Mouse (Mus musculus) frontal cortex, postnatal 25 days (tissue): ENCODE measurements around the gene Tnfaip8l3.
A peak's percentile ranks its signal among the peaks of the same experiment; 100 is the strongest.
"Not testable (repeated sequence)": the region's sequence is repeated elsewhere in the genome, so short reads cannot be mapped to it uniquely, and the experiment has no call there.

ENCODE experiments used
- DNase-seq, 2 experiments: peaks; one replicate each; pipeline ENCODE4 v3.0.0; 2022; ENCODE audit warnings: low spot score in 2 of 2

Gene Tnfaip8l3

DNA sequence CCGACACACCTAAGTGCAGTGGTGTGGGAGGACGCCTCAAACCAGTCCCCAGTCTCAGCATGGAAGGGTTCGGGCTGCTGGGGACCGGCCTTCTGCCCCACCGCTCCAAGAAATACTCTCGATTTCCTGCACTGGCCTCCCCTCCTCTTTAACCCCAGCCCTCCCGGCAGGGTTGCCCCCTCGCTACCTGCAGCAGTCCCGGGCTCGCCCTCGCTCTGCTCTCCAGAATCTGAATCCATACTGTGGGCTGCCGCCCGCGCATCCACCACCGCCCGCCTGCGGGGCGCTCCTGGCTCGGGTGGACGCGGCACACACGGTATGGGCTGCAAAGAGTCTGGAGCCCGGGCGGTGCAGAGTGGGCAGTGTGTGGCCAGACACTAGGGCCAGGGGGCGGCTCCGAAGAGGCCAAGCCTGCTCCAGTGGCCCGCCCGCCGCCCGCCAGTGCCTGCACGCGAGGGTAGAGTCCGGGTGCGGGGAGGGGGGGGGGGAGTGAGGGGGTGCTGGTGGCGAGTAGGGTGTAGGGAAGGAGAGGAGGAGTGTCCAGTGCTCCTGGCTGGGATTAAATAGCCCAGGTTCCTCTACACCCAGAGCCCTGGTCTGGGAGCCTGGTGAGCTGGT lies at the start of gene Tnfaip8l3:
TSS of gene Tnfaip8l3 (minus strand) at position 357 of the 618 bp plus-strand sequence.
- DNase-seq = no peak

DNA sequence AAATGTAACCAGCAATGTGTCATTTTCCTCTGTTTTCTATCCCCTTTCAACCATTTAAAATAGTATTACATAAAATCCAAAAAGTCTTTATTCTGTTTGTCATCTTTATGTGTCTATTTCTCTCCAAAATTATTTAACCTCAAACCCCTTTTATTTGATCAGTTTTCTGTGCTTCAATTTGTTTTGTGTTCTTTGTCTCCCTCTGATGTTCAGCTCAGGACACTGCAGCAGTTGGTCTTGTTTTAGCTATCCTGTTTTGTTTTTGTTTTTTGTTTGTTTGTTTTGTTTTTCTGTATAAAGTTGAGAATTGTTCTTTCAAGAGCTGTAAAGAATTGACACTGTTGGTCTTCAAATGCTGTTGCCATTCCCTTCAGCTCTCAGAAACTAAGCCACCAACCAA lies 44.5 kb upstream of the Tnfaip8l3 start:
- peak in 1 of 2 experiments; percentile 10 for DNase-seq

DNA sequence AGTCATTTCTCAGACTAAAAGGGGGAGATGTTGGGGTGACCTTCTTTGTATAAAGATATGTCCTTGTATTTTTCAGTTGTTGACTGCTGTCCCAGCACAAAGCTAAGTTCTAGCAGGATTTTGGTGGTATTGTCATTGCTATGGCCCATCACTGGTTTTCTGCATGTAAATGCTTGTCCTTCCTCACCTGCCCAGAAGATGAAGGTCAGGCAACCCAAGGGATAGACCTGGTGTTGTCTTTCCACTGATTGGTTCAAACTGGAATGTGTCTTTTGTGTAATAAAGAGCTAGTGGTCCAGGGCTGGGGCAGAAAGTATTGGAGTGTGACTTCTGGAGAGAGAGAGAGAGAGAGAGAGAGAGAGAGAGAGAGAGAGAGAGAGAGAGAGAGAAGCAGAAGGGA lies 30.4 kb upstream of the Tnfaip8l3 start:
- no peak for DNase-seq

DNA sequence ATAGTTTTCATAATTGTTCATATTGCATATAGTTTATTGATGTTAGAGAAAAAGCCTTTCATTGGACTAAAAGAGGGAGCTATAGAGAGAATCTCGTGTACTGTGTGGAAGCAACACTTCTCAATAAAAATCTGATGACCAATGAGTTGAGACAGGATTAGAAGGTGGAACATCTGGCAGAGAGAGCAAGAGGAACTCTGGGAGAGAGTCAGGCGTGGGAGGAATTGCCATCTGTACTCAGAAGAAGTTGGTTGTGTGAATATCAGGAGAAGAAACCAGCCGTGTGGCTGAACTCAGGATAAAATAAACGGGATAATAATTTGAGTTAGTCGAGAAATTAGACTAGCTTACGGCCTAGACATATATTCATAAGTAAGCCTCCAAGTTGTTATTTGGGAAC lies 28.9 kb upstream of the Tnfaip8l3 start:
- no peak for DNase-seq

DNA sequence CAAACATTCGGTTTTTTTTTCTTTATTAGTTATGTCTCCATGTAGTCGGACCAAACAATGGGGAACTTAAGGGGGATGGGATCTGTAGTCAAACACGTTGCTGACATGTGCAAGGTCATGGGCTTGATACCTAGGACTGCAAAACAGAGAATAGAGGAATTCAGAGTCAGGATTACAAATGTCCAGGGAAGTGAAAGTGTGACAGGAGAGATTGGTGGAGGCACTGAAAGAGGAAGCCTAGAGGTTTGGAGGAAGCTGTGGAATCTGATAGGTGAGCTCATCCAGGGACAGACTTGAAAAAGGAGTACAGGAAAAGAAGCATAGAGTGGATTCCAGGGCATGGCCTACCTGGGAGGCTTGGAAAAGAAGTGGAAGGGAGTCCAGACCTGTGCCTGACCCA lies 16.1 kb upstream of the Tnfaip8l3 start:
- DNase-seq = no peak

DNA sequence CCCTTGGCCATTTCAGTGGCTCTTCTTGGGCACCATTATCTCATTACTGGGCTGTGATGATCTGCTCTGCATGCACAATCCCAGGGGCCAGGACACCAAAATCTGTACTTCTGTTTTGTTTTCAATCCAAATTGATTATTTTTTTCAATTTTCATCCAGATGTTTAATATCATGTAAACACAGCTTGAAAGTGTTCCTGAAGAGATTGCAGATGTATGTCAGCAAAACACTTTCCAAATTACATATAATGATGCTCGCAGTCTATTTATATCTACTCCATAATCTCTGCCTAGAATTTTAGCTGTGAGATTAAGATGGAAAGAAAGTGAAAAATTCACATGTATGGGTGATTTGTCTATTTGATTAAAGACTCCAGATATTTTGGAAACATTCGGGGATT lies 9.6 kb upstream of the Tnfaip8l3 start:
- DNase-seq = no peak

DNA sequence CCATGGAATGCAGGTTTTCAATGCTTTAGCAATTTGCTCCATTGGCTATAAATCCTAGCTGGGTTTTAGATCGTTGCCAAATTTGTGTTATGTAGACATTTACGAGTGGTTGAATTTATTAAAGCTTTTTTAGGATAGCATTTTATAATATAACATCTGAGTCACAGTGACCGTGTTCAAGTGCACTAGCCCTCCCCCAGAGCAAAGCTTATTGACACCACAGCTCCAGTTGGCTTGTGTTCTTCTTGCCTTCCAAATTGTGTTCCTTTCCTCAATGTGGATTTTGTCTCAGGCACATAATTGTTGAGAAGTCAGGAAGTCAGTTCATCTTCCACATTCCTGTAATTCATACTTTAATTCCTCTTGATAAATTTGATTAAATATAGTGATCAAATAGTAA lies 6.7 kb upstream of the Tnfaip8l3 start:
- DNase-seq = no peak

DNA sequence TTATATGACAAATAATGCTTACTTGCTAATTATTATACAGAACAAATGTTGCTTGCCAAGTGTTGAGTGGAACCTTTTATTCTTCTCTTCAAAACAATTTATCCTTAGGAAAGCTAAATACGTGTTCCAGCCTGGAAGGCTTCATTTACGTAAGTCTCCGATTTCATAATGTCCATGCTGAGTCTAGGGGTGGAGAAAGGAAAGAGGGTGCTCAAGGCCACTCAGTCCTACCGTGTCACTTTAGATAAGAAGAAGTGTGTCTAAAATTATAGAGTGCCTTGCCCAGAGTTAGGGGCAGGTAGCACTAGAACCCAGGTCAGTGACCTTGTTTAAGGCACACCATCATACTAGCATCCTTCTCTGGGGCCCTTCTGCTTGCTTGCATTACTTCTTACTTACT lies 5.5 kb upstream of the Tnfaip8l3 start:
- no peak for DNase-seq

DNA sequence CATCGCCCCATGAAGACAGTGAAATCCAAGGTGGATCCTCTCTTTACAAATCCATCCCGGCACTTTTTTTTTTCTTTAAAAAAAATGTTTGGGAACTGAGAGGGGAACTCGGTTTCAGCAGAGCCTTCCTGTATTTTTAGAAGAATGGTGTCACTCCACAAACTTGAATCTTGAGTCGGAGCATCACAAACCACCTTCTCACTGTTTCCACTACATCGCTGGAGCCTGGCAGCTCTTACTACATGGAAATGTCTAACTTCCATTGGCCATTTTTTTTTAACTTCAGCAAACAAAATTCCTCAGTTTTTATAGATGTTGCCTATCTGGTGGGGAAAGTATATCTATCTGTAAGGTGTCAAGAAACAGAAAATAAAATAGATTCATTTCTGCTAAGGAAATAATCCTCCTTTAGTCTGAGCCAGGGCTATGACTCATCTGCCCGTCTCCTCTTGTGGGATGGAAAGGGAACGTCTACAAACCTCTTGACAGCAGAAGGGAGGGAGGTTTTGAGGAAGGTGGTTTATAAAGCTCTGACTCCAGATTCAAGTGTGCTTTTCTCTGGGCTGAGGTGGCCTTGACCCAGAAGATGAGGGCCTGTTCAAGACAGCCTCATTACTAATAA lies 3.4 kb upstream of the Tnfaip8l3 start:
- no peak for DNase-seq

DNA sequence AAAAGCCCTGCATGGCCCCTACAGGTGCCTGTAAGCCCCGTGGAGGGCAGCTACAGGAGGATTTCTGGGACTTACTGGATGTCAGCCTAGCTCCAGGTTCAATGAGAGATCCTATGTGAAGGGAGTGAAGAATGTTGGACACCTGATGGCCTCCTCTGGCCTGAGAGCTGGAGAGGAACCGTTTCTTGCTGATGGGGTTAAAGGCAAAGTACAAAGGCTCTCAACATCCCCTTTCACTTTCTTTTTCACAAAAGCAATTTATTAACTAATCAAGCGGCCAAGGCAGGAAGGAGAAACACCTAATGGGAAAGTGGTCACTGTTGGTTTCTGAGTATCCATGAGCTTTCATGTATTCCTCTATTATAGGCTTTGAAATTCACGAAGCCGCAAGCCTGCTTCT lies 1.0 kb upstream of the Tnfaip8l3 start:
- DNase-seq = no peak

DNA sequence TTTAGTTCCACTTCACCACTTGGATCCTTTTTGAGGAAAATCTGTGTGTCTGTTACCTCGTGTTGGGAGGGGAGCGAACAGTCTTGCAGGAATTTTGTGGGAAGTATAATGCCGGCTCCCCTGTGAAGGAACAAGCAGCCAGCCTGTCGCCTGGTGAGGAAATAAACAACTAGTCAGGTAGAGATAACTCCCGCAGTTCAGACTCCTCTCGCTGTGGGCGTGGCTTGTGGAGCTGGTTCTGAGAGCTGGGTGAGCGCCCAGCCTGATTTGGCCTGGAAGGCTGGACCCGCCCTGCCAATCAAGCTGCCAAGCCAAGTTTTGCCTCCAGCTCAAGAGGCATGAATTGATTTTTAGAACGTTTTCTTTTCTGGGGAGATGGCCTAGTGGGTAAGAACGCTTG lies 589 bp upstream of the Tnfaip8l3 start:
- peak in 1 of 2 experiments; percentile 34 for DNase-seq

DNA sequence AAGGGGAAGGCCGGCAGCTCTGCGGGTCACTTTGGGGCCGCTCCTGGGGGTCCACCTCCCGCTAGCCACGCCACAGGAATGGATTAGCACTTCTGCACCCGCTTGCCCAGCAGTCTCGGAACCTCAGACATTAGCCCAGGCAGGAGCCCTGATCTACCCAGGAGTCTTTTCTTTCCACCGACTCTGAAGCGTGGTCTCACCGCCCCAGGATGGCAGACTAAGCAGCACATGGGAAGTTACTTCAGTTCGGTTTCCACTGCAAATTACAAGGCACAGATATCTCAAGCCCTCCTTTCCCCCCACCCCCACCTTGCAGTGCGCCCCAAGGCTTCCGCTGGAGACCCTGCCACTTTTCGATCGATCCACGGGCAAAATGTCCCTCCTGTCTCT lies 551 bp downstream of the Tnfaip8l3 start:
- DNase-seq = no peak

DNA sequence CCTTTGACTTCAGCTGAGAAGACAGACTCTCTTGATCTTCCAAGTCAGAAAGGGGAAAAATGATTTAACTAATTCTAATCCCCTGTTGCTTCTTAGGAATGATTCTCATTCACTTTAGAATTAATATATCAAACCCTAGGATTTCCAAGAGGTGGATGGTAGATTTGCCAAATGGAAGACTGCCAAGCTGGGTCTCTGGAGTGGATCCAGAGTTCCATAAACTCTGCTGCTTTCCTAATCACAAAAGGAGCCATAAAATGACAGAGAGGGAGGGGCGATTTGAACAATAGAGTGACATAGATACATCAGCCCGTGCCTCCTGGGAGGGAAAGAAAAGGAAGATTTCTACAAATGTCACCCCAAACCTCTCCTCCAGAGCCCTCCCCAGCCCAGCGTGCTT lies 3.4 kb downstream of the Tnfaip8l3 start:
- DNase-seq = no peak

DNA sequence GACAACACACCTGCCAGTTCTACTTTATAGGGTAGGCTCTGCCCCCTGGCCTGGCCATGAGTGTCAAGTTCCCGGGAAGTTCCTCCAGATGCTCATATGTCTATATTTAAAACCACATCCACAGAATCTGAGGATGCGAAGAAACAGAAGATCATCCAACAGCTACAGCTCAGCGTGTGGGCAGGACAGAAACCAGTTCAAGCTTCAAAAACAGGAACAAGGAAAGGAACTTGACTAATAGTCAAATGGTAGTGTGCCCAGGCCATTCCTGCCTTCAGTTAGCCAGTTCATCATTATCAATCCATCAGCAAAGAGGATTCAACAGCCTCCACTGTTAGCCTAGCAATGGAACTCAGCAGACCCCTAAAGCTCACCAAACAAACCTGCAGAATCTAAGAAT lies 4.5 kb downstream of the Tnfaip8l3 start:
- no peak for DNase-seq

DNA sequence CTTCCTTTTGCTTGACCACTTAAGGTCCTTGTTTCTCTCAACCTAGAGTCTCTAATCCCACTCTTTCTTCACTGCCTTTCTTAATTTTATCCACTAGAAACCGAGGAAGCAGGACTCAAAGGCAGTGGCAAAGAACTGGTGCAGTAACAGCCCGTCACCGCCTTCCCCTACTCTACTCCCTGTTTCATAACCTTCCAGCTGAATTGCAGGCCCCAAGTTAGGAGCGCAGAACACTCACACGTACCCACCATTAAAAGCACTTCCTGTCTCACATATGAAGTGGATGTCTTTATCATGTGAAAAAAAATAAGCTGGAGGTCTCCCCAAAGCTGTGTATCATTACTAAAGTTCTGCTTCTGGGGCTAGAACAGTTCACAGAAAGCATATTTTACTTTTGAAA lies 6.5 kb downstream of the Tnfaip8l3 start:
- no peak for DNase-seq

DNA sequence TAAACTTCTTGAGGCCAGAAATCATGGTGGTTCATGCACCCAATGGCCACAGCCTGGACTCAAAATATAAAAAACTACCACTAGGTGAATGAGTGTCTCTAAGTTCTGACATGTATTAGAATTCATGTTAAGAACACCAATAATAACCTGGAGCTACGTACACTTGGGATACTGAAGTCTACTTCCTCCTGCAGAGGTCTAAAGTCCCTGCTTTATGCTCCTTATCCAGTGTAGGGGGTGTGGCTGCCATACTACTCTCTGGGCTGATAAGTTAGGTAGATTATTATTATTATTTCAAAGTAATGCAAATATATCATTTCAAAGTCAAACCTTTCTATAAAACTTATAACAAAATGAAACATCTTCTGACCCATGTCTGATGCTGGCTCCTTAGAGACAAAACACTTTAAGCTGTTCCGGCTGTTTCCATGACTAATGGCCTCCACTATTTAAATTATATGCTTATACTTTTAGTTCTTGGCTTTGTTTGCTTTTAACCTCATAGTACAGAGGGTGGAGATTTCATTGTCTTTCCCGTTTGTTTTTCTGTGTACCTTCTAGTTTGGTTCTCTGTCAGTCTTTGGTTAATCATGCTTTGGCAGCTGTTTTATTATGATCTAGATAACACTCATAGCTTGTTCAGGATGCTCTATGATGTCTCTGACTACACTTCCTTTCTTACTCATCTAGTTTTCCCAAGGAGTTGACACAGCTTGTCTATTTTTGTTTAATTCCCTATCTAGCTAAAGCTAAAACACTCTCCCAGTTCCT lies 16.7 kb downstream of the Tnfaip8l3 start:
- DNase-seq = no peak

DNA sequence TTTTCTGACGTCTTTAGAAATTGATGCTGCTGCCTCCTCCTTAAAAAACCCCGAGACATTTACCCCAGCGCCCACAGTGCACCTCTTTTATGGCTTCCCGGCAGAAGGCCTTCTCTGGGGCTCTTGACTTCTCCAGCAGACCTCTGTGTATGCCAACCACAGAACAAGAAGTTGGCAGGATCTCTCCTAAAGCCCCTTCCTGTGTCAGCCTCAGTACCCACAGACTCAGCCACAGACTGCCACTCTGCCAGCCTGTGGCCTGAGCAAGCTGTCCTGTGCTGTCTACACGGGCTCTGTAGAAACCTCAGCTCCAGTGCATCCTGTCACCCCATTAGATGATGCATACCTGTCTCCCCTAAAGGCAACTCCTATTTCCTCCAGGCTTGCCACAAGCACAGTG lies 19.2 kb downstream of the Tnfaip8l3 start:
- no peak for DNase-seq

DNA sequence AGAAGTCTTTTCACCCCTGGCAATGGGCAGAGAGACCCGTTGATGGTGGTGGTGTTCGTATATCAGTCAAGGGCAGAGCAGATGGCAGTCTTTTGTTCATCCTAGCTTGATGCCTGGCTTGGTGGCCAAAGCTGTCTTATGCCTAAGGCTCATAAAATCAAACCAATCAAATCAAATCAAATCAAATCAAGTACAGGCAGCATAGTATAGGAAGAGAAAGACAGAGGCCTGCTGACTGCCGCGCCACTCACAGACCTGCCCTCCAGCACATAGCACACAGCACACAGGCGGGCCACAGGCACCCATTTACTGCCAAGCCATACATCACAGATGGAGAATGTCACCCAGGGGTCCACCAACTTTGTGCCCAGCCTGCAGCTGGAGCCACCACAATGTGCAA lies 25.1 kb downstream of the Tnfaip8l3 start:
- DNase-seq = no peak

DNA sequence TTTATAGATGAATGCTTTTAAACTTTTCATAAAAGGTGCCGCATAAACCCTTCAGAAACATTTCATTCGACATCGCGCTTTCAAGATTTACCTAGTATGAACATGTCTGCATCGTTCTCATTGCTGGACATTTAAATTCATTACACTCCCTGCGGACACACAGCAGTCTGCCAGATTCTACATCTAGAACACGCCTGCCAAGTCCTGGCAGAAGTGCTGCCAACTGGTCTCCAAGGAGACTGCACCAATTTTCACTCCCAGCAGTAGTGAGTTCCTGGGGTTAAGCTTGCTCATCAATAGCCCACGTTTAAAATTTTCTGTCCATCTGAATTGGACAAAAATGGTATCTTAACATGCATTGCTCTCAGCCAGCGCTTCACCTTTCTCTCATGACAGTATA lies 30.5 kb downstream of the Tnfaip8l3 start:
- peak in 1 of 2 experiments; percentile 5 for DNase-seq

DNA sequence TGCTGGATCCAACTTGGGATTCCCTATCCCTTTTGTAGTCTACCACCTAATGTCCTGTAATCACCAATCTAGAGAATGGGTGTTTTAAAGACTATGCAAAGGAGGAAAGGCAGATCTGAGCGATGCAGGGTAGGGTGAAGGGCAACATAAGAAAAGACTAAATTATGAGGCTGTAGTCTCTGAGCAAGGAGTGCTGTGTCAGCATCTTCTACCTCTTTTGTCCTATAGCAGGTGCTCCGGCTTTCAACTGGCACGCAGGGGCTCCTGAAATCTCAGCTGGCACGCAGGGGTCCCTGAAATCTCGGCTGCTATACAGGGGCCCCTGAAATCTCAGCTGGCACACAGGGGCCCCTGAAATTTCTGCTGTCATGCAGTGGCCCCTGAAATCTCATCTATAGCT lies 33.5 kb downstream of the Tnfaip8l3 start:
- no peak for DNase-seq

DNA sequence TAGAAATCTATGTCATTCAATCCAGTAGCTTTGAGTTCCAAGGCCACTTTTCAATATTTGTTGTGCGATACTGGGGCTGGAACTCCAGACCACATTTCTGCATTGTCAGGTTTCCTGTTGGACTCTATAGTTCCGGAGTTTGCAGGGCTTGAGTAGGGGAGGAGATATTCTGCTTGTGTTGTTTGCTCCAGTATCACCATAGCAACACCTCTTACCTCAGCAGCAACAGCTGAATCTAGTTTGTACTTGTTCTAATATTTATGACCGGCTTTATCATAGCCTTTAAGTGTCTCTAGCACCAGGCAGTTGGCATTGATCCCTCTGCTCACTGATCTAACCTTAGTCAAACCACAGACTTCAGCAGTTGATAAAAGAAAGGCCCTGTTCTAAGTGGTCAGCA lies 45.4 kb downstream of the Tnfaip8l3 start:
- DNase-seq = no peak

DNA sequence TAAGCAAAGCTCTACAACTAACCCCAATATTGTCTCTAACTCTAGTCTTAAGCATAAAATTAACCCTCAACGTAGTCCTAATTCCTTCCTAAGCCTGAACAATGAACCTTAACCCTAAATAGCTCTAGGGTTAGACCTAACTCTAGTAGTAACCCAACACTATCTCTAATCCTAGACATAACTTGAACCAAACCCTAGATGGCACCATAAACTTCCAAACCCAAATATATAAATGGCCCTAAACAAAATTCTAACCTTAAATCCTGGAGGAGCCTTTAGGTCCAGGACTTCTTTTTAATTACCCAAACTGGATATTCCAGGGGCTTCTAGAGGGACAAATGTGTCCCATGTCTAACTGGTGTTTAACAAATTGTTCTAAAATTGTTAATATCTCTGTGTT lies 73.7 kb downstream of the Tnfaip8l3 start:
- DNase-seq = no peak

DNA sequence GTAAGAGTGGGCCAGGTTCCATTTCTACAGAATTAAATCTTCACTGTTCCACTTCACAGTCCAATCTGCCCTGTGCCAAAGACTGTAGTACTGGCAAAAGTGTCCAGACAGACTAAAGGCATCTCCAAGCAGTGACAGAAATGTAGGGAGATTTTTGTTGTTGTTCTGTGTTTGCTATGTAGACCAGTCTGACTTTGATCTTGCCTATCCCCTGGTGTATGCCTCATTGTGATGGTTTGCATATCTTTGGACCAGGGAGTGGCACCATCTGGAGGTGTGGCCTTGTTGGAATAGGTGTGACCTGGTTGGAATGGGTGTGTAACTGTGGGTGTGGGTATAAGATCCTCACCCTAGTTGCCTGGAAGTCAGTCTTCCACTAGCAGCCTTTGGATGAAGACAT lies 75.6 kb downstream of the Tnfaip8l3 start:
- not testable (repeated sequence) for DNase-seq
